Mouse (Mus musculus) thymus, adult 2 months (tissue): ENCODE measurements around the gene Zfp428.
A peak's percentile ranks its signal among the peaks of the same experiment; 100 is the strongest.

Experiments used
- CTCF ChIP-seq: fragments of 200-500 bp; IDR thresholded peaks from 2 replicates; pipeline ENCODE4 v1.5.1; 2012; ENCODE audit warnings: mild to moderate bottlenecking, control low read depth, low read length, moderate library complexity, borderline replicate concordance; ENCODE audit not compliant: control insufficient read depth, poor library complexity, insufficient read depth; ENCODE audit errors: extremely low read depth
- POLR2A ChIP-seq: fragments of 200-500 bp; IDR thresholded peaks from 2 replicates; pipeline ENCODE4 v1.6.1; 2012; ENCODE audit warnings: mild to moderate bottlenecking, low read length, control low read depth, moderate library complexity; ENCODE audit not compliant: control insufficient read depth, poor library complexity, insufficient read depth; ENCODE audit errors: extremely low read depth

- TF ChIP-seq POLR2A = no peak
- peak; percentile 74; the same call in 1 of the 2 replicates for TF ChIP-seq CTCF
Observed at GRCm38 (mm10) chr7:24472937-24473336, 33.9 kb upstream of the Zfp428 start.
